Mouse (Mus musculus) lung, embryonic 15.5 days (tissue): Measurements from ENCODE around the gene Serinc5. TPM values are rescaled to one million over a fixed set of nuclear protein-coding genes. Genes with fewer than 3 reads are reported as not detected.

Experiments used
- ATAC-seq: fragments of 200-750 bp; cut with Nextera tagmentation; 2 replicates; pipeline ENCODE4 v1.8.0; 2017; ENCODE audit warnings: moderate number of reproducible peaks, borderline replicate concordance; ENCODE audit not compliant: low FRiP score, low TSS enrichment; ENCODE audit errors: extremely low read depth
- H3K27ac ChIP-seq: fragments of 300-500 bp; sonication (generic); 2 replicates; pipeline ENCODE4 v1.5.1; 2015; ENCODE audit warnings: moderate library complexity, mild to moderate bottlenecking, inconsistent platforms
- H3K27me3 ChIP-seq: fragments of 300-500 bp; sonication (generic); 2 replicates; pipeline ENCODE4 v1.6.1; 2015; ENCODE audit warnings: inconsistent platforms
- H3K36me3 ChIP-seq: fragments of 300-500 bp; sonication (generic); 2 replicates; pipeline ENCODE4 v1.6.1; 2015; ENCODE audit warnings: inconsistent platforms
- H3K4me1 ChIP-seq: fragments of 300-500 bp; sonication (generic); 2 replicates; pipeline ENCODE4 v1.6.1; 2015; ENCODE audit warnings: inconsistent platforms
- H3K4me2 ChIP-seq: fragments of 300-500 bp; sonication (generic); 2 replicates; pipeline ENCODE4 v1.6.1; 2015; ENCODE audit warnings: inconsistent platforms, mild to moderate bottlenecking, moderate library complexity
- H3K4me3 ChIP-seq: fragments of 300-500 bp; sonication (generic); 2 replicates; pipeline ENCODE4 v1.5.1; 2015; ENCODE audit warnings: mild to moderate bottlenecking, inconsistent platforms
- H3K9ac ChIP-seq: fragments of 300-500 bp; sonication (generic); 2 replicates; pipeline ENCODE4 v1.6.1; 2015; ENCODE audit warnings: inconsistent platforms
- H3K9me3 ChIP-seq: fragments of 300-500 bp; sonication (generic); 2 replicates; pipeline ENCODE4 v1.6.1; 2016; ENCODE audit warnings: inconsistent platforms
- WGBS: fragments of 180-500 bp; shearing (Covaris S2); methylation state at CpG from one replicate; pipeline ENCODE4 v1.1.7; 2015; 5-methylcytosine and 5-hydroxymethylcytosine counted together
- polyA plus RNA-seq: library from polyadenylated mRNA; unstranded; fragments of >200 nt; fragmentation: Nextera tagmentation; extraction: Ambion mirVana; gene quantifications from 2 replicates; pipeline ENCODE4 v1.2.1, GENCODE M21; 2015

The Serinc5 gene
- polyA plus RNA-seq, 1 experiment from 2014 or later = 26.0 TPM

GRCm38 (mm10) chr13:92626725-92627124 lies 15.8 kb downstream of the Serinc5 start:
- Histone ChIP-seq H3K27ac (no peak overlapping the region), H3K36me3 (peaks cover 15% of the 10 kb centered on the region), H3K9ac (no peak overlapping the region), H3K27me3 (no peaks in the 10 kb centered on the region), H3K9me3 (no peaks in the 10 kb centered on the region), H3K4me1 (peaks cover 10% of the 10 kb centered on the region), H3K4me3 (no peak overlapping the region), H3K4me2 (no peak overlapping the region)
- ATAC-seq = no peak
- 91% methylated on average over 5 of the region's 5 CpGs for WGBS

- no peak overlapping the region for H3K9ac ChIP-seq
- no peaks in the 10 kb centered on the region for H3K27me3 ChIP-seq
- H3K4me3 ChIP-seq = no peak overlapping the region
- H3K27ac ChIP-seq = no peak overlapping the region
- 74% methylated on average over 3 of the region's 3 CpGs for WGBS
- H3K4me1 ChIP-seq = peaks cover 19% of the 10 kb centered on the region
- no peak for ATAC-seq
- no peak overlapping the region for H3K4me2 ChIP-seq
- no peaks in the 10 kb centered on the region for H3K9me3 ChIP-seq
- peaks cover 15% of the 10 kb centered on the region for H3K36me3 ChIP-seq
Measured at GRCm38 (mm10) chr13:92629509-92629908, 18.6 kb downstream of the Serinc5 start.

GRCm38 (mm10) chr13:92631450-92631849 lies 20.6 kb downstream of the Serinc5 start:
- Histone ChIP-seq H3K4me3 (no peak overlapping the region), H3K27me3 (no peaks in the 10 kb centered on the region), H3K27ac (0 out of 2 replicates have a peak overlapping the region, but pooled peaks have one; percentile 21), H3K36me3 (peaks cover 7% of the 10 kb centered on the region; the same call in 1 of the 2 replicates), H3K9ac (no peak overlapping the region), H3K4me2 (no peak overlapping the region), H3K9me3 (no peaks in the 10 kb centered on the region), H3K4me1 (peaks cover 38% of the 10 kb centered on the region)
- no peak for ATAC-seq
- 40% methylated on average over 4 of the region's 4 CpGs for WGBS

GRCm38 (mm10) chr13:92632550-92632949 lies 21.7 kb downstream of the Serinc5 start:
- no peak overlapping the region for H3K9ac ChIP-seq
- peaks cover 48% of the 10 kb centered on the region for H3K4me1 ChIP-seq
- H3K4me3 ChIP-seq = no peak overlapping the region
- no peak for ATAC-seq
- H3K9me3 ChIP-seq = no peaks in the 10 kb centered on the region
- no peak overlapping the region for H3K27ac ChIP-seq
- WGBS = 40% methylated on average over 4 of the region's 4 CpGs
- no peak overlapping the region for H3K4me2 ChIP-seq
- peaks cover 4% of the 10 kb centered on the region; the same call in 1 of the 2 replicates for H3K36me3 ChIP-seq
- no peaks in the 10 kb centered on the region for H3K27me3 ChIP-seq

GRCm38 (mm10) chr13:92635040-92635439 lies 24.1 kb downstream of the Serinc5 start:
- no peak overlapping the region for H3K27ac ChIP-seq
- H3K27me3 ChIP-seq = no peaks in the 10 kb centered on the region
- no peak overlapping the region for H3K9ac ChIP-seq
- H3K4me2 ChIP-seq = no peak overlapping the region
- no peaks in the 10 kb centered on the region for H3K36me3 ChIP-seq
- H3K9me3 ChIP-seq = no peaks in the 10 kb centered on the region
- peaks cover 68% of the 10 kb centered on the region for H3K4me1 ChIP-seq
- ATAC-seq = no peak
- 58% methylated on average over 2 of the region's 2 CpGs for WGBS
- no peak overlapping the region for H3K4me3 ChIP-seq

- Histone ChIP-seq H3K27me3 (no peaks in the 10 kb centered on the region), H3K4me1 (peaks cover 71% of the 10 kb centered on the region), H3K9ac (no peak overlapping the region), H3K9me3 (no peaks in the 10 kb centered on the region), H3K36me3 (no peaks in the 10 kb centered on the region), H3K27ac (peak overlapping the region; percentile 51), H3K4me3 (no peak overlapping the region), H3K4me2 (no peak overlapping the region)
- 48% methylated on average over 6 of the region's 6 CpGs for WGBS
- ATAC-seq = no peak
Measured at GRCm38 (mm10) chr13:92636226-92636909, 25.5 kb downstream of the Serinc5 start.

GRCm38 (mm10) chr13:92636910-92637275 lies 26.0 kb downstream of the Serinc5 start:
- ATAC-seq = peak; percentile 67; the same call in 1 of the 2 replicates
- Histone ChIP-seq H3K27ac (peak overlapping the region; percentile 30), H3K4me3 (no peak overlapping the region), H3K9ac (no peak overlapping the region), H3K4me2 (peak overlapping the region; percentile 31; the same call in 1 of the 2 replicates), H3K4me1 (peaks cover 66% of the 10 kb centered on the region), H3K9me3 (no peaks in the 10 kb centered on the region), H3K36me3 (no peaks in the 10 kb centered on the region), H3K27me3 (no peaks in the 10 kb centered on the region)
- WGBS = 4% methylated on average over 7 of the region's 7 CpGs

GRCm38 (mm10) chr13:92639093-92640014 lies 28.5 kb downstream of the Serinc5 start:
- ATAC-seq = peak; percentile 41; the same call in 1 of the 2 replicates
- peak overlapping the region; percentile 18; the same call in 1 of the 2 replicates for H3K4me2 ChIP-seq
- H3K27ac ChIP-seq = peak overlapping the region; percentile 69
- 33% methylated on average over 12 of the region's 12 CpGs for WGBS
- no peaks in the 10 kb centered on the region for H3K27me3 ChIP-seq
- no peak overlapping the region for H3K4me3 ChIP-seq
- no peaks in the 10 kb centered on the region for H3K36me3 ChIP-seq
- no peaks in the 10 kb centered on the region for H3K9me3 ChIP-seq
- no peak overlapping the region for H3K9ac ChIP-seq
- peaks cover 59% of the 10 kb centered on the region for H3K4me1 ChIP-seq

GRCm38 (mm10) chr13:92644199-92644598 lies 33.3 kb downstream of the Serinc5 start:
- no peak overlapping the region for H3K27ac ChIP-seq
- H3K4me2 ChIP-seq = no peak overlapping the region
- no peaks in the 10 kb centered on the region for H3K36me3 ChIP-seq
- H3K4me1 ChIP-seq = peaks cover 26% of the 10 kb centered on the region
- H3K4me3 ChIP-seq = no peak overlapping the region
- 62% methylated on average over 3 of the region's 3 CpGs for WGBS
- ATAC-seq = no peak
- H3K9me3 ChIP-seq = no peaks in the 10 kb centered on the region
- no peaks in the 10 kb centered on the region for H3K27me3 ChIP-seq
- H3K9ac ChIP-seq = no peak overlapping the region

- no peak for ATAC-seq
- H3K27ac ChIP-seq = no peak overlapping the region
- no peaks in the 10 kb centered on the region for H3K27me3 ChIP-seq
- no peak overlapping the region for H3K9ac ChIP-seq
- 73% methylated on average over 6 of the region's 6 CpGs for WGBS
- H3K9me3 ChIP-seq = no peaks in the 10 kb centered on the region
- H3K4me1 ChIP-seq = peaks cover 23% of the 10 kb centered on the region
- no peak overlapping the region for H3K4me2 ChIP-seq
- H3K4me3 ChIP-seq = no peak overlapping the region
- no peaks in the 10 kb centered on the region for H3K36me3 ChIP-seq
Measured at GRCm38 (mm10) chr13:92644753-92645152, 33.9 kb downstream of the Serinc5 start.

GRCm38 (mm10) chr13:92647695-92648094 lies 36.8 kb downstream of the Serinc5 start:
- 46% methylated on average over 2 of the region's 2 CpGs for WGBS
- peak; percentile 34; the same call in 1 of the 2 replicates for ATAC-seq

GRCm38 (mm10) chr13:92649111-92649510 lies 38.2 kb downstream of the Serinc5 start:
- no peak overlapping the region for H3K27ac ChIP-seq
- peaks cover 44% of the 10 kb centered on the region for H3K4me1 ChIP-seq
- H3K9me3 ChIP-seq = no peaks in the 10 kb centered on the region
- no peak for ATAC-seq
- no peak overlapping the region for H3K4me3 ChIP-seq
- no peak overlapping the region for H3K9ac ChIP-seq
- WGBS = 82% methylated on average over 10 of the region's 10 CpGs
- no peaks in the 10 kb centered on the region for H3K27me3 ChIP-seq
- H3K36me3 ChIP-seq = no peaks in the 10 kb centered on the region
- H3K4me2 ChIP-seq = no peak overlapping the region

More at GRCm38 (mm10) chr13:92647695-92648094, 36.8 kb downstream of the Serinc5 start:
- no peaks in the 10 kb centered on the region for H3K36me3 ChIP-seq
- peak overlapping the region; percentile 20; the same call in 1 of the 2 replicates for H3K27ac ChIP-seq
- H3K4me1 ChIP-seq = peaks cover 37% of the 10 kb centered on the region
- no peak overlapping the region for H3K4me3 ChIP-seq
- no peak overlapping the region for H3K4me2 ChIP-seq
- no peak overlapping the region for H3K9ac ChIP-seq
- H3K27me3 ChIP-seq = no peaks in the 10 kb centered on the region
- H3K9me3 ChIP-seq = no peaks in the 10 kb centered on the region
